18 mouse cellular contexts compared by ENCODE assay signal in the genomic region with DNA sequence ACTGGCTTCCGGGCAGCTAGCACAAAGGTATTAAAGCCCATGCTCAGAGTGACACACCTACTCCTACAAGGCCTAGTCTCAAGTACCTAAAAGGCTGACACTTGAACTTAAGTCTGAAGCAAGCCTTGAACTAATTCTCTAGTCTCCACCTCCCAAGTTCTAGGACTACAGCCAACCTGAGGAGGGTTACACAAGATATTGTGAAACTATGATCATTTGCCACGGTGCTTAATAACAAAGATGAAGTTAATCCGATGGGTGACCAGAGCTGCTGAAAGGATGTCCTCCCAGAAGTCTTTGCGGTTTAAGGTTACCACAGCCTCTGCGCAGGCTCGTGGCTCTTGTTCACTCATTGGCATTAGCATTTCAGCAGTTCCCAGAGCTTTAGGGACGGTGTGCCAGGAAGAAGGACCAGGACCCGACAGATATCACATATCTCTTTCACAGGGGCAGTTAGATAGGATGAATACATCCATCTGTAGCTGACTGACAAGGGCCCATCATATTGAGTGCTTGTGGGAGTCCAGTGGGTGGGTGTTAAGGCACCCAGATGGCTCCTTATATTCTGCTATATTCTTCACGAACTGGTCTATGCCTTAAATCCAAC. TPM values are rescaled to one million over a fixed set of nuclear protein-coding genes. Genes with fewer than 3 reads are reported as not detected.
DNase-seq lines count a peak whose midpoint lies in the region; ATAC-seq and TF ChIP-seq lines count a peak whose summit lies in the region.
"Had no signal": no experiment of that assay in that cellular context is flagged by ENCODE, and none has a peak within 500 bp of the region (broad histone marks: within the 10 kb centered on the region; RNA-seq: fewer than 3 reads in every experiment).

No protein-coding gene starts in this region.

- ATAC-seq in liver, postnatal 0 days, result peak; percentile 35
- ATAC-seq: forebrain, embryonic 14.5 days; midbrain, embryonic 13.5 days had no signal

- no peaks in the 10 kb centered on the region for H3K9me3 ChIP-seq in liver, postnatal 0 days (ENCODE audit: low read length)
- H3K9me3 ChIP-seq: heart, embryonic 13.5 days; limb, embryonic 15.5 days; midbrain, embryonic 13.5 days had no signal

- WGBS in cerebellum, adult 2 months, result 82% methylated on average over 9 of the region's 9 CpGs
- WGBS in bone marrow, adult 2 months, result 47% methylated on average over 9 of the region's 9 CpGs
- 53% methylated on average over 9 of the region's 9 CpGs for whole genome bisulfite sequencing in liver, postnatal 0 days (ENCODE audit: insufficient replicate concordance)

- TF ChIP-seq CTCF in cerebellum, adult 2 months (IDR thresholded peaks at IDR 0.05; ENCODE audit: borderline replicate concordance, insufficient read depth, low read depth, low read length), result no peak
- no peak for TF ChIP-seq CTCF in bone marrow, adult 2 months (IDR thresholded peaks at IDR 0.05; ENCODE audit: control insufficient read depth, insufficient read depth, low read length)
- TF ChIP-seq CTCF in liver, postnatal 0 days (IDR thresholded peaks at IDR 0.05; ENCODE audit: low read depth), result no peak

- H3K4me1 ChIP-seq in cerebellum, adult 2 months (ENCODE audit: control insufficient read depth, insufficient read depth, low read length), result no peaks in the 10 kb centered on the region
- H3K4me1 ChIP-seq in bone marrow, adult 2 months (ENCODE audit: control insufficient read depth, insufficient read depth, low read length), result peaks cover 2% of the 10 kb centered on the region; the same call in 1 of the 2 replicates
- peaks cover 28% of the 10 kb centered on the region for H3K4me1 ChIP-seq in liver, postnatal 0 days (ENCODE audit: insufficient read depth)

- peak; percentile 99 for TF ChIP-seq EP300 in liver, postnatal 0 days (IDR thresholded peaks at IDR 0.05; ENCODE audit: low read depth)

- no peak overlapping the region for H3K9ac ChIP-seq in liver, postnatal 0 days (replicated peaks)
- H3K9ac ChIP-seq: heart, embryonic 13.5 days; limb, embryonic 15.5 days; midbrain, embryonic 13.5 days had no signal

- H3K27ac ChIP-seq in cerebellum, adult 2 months (ENCODE audit: insufficient read depth, low read length), result no peak overlapping the region
- peak overlapping the region; percentile 40 for H3K27ac ChIP-seq in bone marrow, adult 2 months (ENCODE audit: control insufficient read depth, insufficient read depth, low read depth, low read length, poor library complexity)
- peak overlapping the region; percentile 55; the same call in 1 of the 2 replicates for H3K27ac ChIP-seq in liver, postnatal 0 days (ENCODE audit: low read depth)
- H3K27ac ChIP-seq: heart, embryonic 13.5 days; limb, embryonic 15.5 days; macrophage; midbrain, embryonic 13.5 days had no signal

- no peak overlapping the region for H3K4me3 ChIP-seq in cerebellum, adult 2 months (replicated peaks; ENCODE audit: insufficient read depth, low read depth, low read length)
- H3K4me3 ChIP-seq in bone marrow, adult 2 months (replicated peaks; ENCODE audit: control insufficient read depth, low read depth, low read length), result no peak overlapping the region
- H3K4me3 ChIP-seq in liver, postnatal 0 days (ENCODE audit: low read depth, low read length), result no peak overlapping the region
- H3K4me3 ChIP-seq: heart, embryonic 13.5 days; limb, embryonic 15.5 days; midbrain, embryonic 13.5 days had no signal

- H3K36me3 ChIP-seq in liver, postnatal 0 days (replicated peaks; ENCODE audit: insufficient read depth, low read length), result no peaks in the 10 kb centered on the region
- H3K36me3 ChIP-seq: heart, embryonic 13.5 days; limb, embryonic 15.5 days; midbrain, embryonic 13.5 days had no signal

- H3K4me2 ChIP-seq in liver, postnatal 0 days (ENCODE audit: low read depth, low read length), result no peak overlapping the region
- H3K4me2 ChIP-seq: heart, embryonic 13.5 days; limb, embryonic 15.5 days; midbrain, embryonic 13.5 days had no signal

- no peaks in the 10 kb centered on the region for H3K27me3 ChIP-seq in cerebellum, adult 2 months (ENCODE audit: control insufficient read depth, insufficient read depth, low read length)
- peaks cover 11% of the 10 kb centered on the region for H3K27me3 ChIP-seq in liver, postnatal 0 days (ENCODE audit: insufficient read depth, low read length)

- TF ChIP-seq POLR2A in cerebellum, adult 2 months (IDR thresholded peaks at IDR 0.05; ENCODE audit: borderline replicate concordance, insufficient read depth, low read length), result no peak
- TF ChIP-seq POLR2A in bone marrow, adult 2 months (IDR thresholded peaks at IDR 0.05; ENCODE audit: borderline replicate concordance, control insufficient read depth, low read depth, low read length), result no peak

- peak; percentile 51 for DNase-seq in cerebellum, adult 9-10 months
- no peak for DNase-seq in cerebellum, adult 2 months
- DNase-seq in liver, result peak; percentile 78
- no peak for DNase-seq in liver, postnatal 0 days
- DNase-seq in layer of hippocampus, adult 9-11 months, result no peak
- no peak for DNase-seq in frontal cortex, adult 2 months (ENCODE audit: extremely low spot score in 1 of 2, low spot score in 1 of 2)
- DNase-seq in ovary, postnatal 14 days (ENCODE audit: low spot score), result no peak
- DNase-seq: adrenal gland, postnatal 25 days; heart, postnatal 36 days; kidney, adult 2 months; kidney, postnatal 25 days; thymus, adult 18-20 months had no signal

RNA-seq across cellular contexts. Expression of gene Syngr1, which starts 3.6 kb away (rescaled TPM):
- polyA plus RNA-seq in cerebellum, adult 2 months (2012; rRNA removed), result 448 and 455 TPM in 2 replicates
- 10.7 and 13.4 TPM in 2 replicates for polyA plus RNA-seq in bone marrow, adult 2 months (2011; ENCODE audit: insufficient read depth, insufficient read length, low replicate concordance, missing spikeins)
- 10.3 and 10.4 TPM in 2 replicates for polyA plus RNA-seq in liver, postnatal 0 days (2015; fragmentation: Nextera tagmentation; extraction: Ambion mirVana)
- 288 and 302 TPM in 2 replicates for polyA plus RNA-seq in frontal cortex, adult 2 months (2012; rRNA removed)

RNA-seq across cellular contexts. Expression of gene Rpl3, which starts 4.2 kb away (rescaled TPM):
- 678 and 692 TPM in 2 replicates for polyA plus RNA-seq in cerebellum, adult 2 months (2012; rRNA removed)
- polyA plus RNA-seq in bone marrow, adult 2 months (2011; ENCODE audit: insufficient read depth, insufficient read length, low replicate concordance, missing spikeins), result 708 and 1,315 TPM in 2 replicates
- 394 and 407 TPM in 2 replicates for polyA plus RNA-seq in liver, postnatal 0 days (2015; fragmentation: Nextera tagmentation; extraction: Ambion mirVana)
- polyA plus RNA-seq in frontal cortex, adult 2 months (2012; rRNA removed), result 629 and 778 TPM in 2 replicates

RNA-seq across cellular contexts. Expression of gene Tab1, which starts 45.4 kb away (rescaled TPM):
- polyA plus RNA-seq in cerebellum, adult 2 months (2012; rRNA removed), result 50.0 and 50.2 TPM in 2 replicates
- 17.0 and 26.6 TPM in 2 replicates for polyA plus RNA-seq in bone marrow, adult 2 months (2011; ENCODE audit: insufficient read depth, insufficient read length, low replicate concordance, missing spikeins)
- 7.0 and 7.5 TPM in 2 replicates for polyA plus RNA-seq in liver, postnatal 0 days (2015; fragmentation: Nextera tagmentation; extraction: Ambion mirVana)
- 37.9 and 41.4 TPM in 2 replicates for polyA plus RNA-seq in frontal cortex, adult 2 months (2012; rRNA removed)

Comparison
In these comparisons a context has a peak if more than half of its experiments do, and no peak if none do; other contexts are left out.
1. DNase-seq: peak in cerebellum, adult 9-10 months (single experiment) and liver (single experiment); none in cerebellum, adult 2 months (0 of 2), liver, postnatal 0 days (single experiment), layer of hippocampus, adult 9-11 months (single experiment), frontal cortex, adult 2 months (0 of 2) and ovary, postnatal 14 days (single experiment).
2. RNA of gene Syngr1, which starts 3.6 kb away (polyA plus RNA-seq): 448 to 455 TPM in cerebellum, adult 2 months and 288 to 302 TPM in frontal cortex, adult 2 months; 10.7 to 13.4 TPM in bone marrow, adult 2 months and 10.3 to 10.4 TPM in liver, postnatal 0 days; every median in the first group is over 10 times any median in the second.